Mouse (Mus musculus) Muller cell, postnatal 12 days (primary cell): ENCODE measurements around the gene Tchp.

Experiments
- DNase-seq: peaks from one replicate; pipeline ENCODE4 v3.0.0-alpha.2; 2015; ENCODE audit errors: inconsistent ontology term

Tchp gene

GRCm38 (mm10) chr5:114696939-114697338 lies 10.6 kb upstream of the Tchp start:
- DNase-seq, result no peak

GRCm38 (mm10) chr5:114698044-114698746 lies 9.4 kb upstream of the Tchp start:
- peak; percentile 62 for DNase-seq

GRCm38 (mm10) chr5:114699015-114699414 lies 8.5 kb upstream of the Tchp start:
- no peak for DNase-seq

GRCm38 (mm10) chr5:114702403-114703392 lies 4.9 kb upstream of the Tchp start:
- DNase-seq, result peak; percentile 27

- peak; percentile 31 for DNase-seq
Observed at GRCm38 (mm10) chr5:114708491-114708890, 931 bp downstream of the Tchp start.

- DNase-seq, result no peak
Observed at GRCm38 (mm10) chr5:114709357-114709756, 1.8 kb downstream of the Tchp start.

- DNase-seq, result no peak
Observed at GRCm38 (mm10) chr5:114714551-114714950, 7.0 kb downstream of the Tchp start.

- no peak for DNase-seq
Observed at GRCm38 (mm10) chr5:114717292-114717691, 9.7 kb downstream of the Tchp start.

GRCm38 (mm10) chr5:114717937-114718336 lies 10.4 kb downstream of the Tchp start:
- no peak for DNase-seq

GRCm38 (mm10) chr5:114718483-114718882 lies 10.9 kb downstream of the Tchp start:
- DNase-seq, result no peak

GRCm38 (mm10) chr5:114719003-114719927 lies 11.7 kb downstream of the Tchp start:
- no peak for DNase-seq

- no peak for DNase-seq
Observed at GRCm38 (mm10) chr5:114719928-114720270, 12.3 kb downstream of the Tchp start.

GRCm38 (mm10) chr5:114720784-114721183 lies 13.2 kb downstream of the Tchp start:
- peak; percentile 32 for DNase-seq

- no peak for DNase-seq
Observed at GRCm38 (mm10) chr5:114721969-114722368, 14.4 kb downstream of the Tchp start.

GRCm38 (mm10) chr5:114722846-114723245 lies 15.3 kb downstream of the Tchp start:
- no peak for DNase-seq

- DNase-seq, result peak; percentile 64
Observed at GRCm38 (mm10) chr5:114728160-114728559, 20.6 kb downstream of the Tchp start.

- no peak for DNase-seq
Observed at GRCm38 (mm10) chr5:114730129-114730528, 22.6 kb downstream of the Tchp start.

- no peak for DNase-seq
Observed at GRCm38 (mm10) chr5:114731498-114731897, 23.9 kb downstream of the Tchp start.

- DNase-seq, result no peak
Observed at GRCm38 (mm10) chr5:114731969-114732368, 24.4 kb downstream of the Tchp start.

GRCm38 (mm10) chr5:114733606-114734005 lies 26.0 kb downstream of the Tchp start:
- no peak for DNase-seq

GRCm38 (mm10) chr5:114737090-114737887 lies 29.7 kb downstream of the Tchp start:
- no peak for DNase-seq
